Mouse (Mus musculus) heart, embryonic 14.5 days (tissue): ENCODE data around the gene Aqp7. TPM values are rescaled to one million over a fixed set of nuclear protein-coding genes. Genes with fewer than 3 reads are reported as not detected.
A peak's percentile ranks its signal among the peaks of the same experiment; 100 is the strongest.

Experiments used
- ATAC-seq: fragments of 200-750 bp; cut with Nextera tagmentation; 2 replicates; pipeline ENCODE4 v1.8.0; 2017; ENCODE audit warnings: low read depth, moderate TSS enrichment; ENCODE audit not compliant: insufficient number of reproducible peaks, insufficient read depth, low FRiP score
- H3K27ac ChIP-seq, 2 experiments: fragments of 200-500 bp in 1 of 2; fragments of 300-500 bp in 1 of 2; sonication (generic) in 1 of 2; replicated peaks in 1 of 2; 2 replicates each; pipeline ENCODE4 v1.5.1; 2012 to 2014; ENCODE audit warnings: low read depth in 2 of 2, low read length in 2 of 2, control low read depth in 1 of 2, mild to moderate bottlenecking in 1 of 2, mixed read lengths in 1 of 2; ENCODE audit not compliant: control insufficient read depth in 1 of 2, insufficient read depth in 1 of 2
- H3K27me3 ChIP-seq: fragments of 300-500 bp; sonication (generic); 2 replicates; pipeline ENCODE4 v1.6.1; 2014; ENCODE audit warnings: mild to moderate bottlenecking, low read length, control low read depth; ENCODE audit not compliant: control insufficient read depth, insufficient read depth
- H3K36me3 ChIP-seq: fragments of 300-500 bp; sonication (generic); 2 replicates; pipeline ENCODE4 v1.6.1; 2014; ENCODE audit warnings: mild to moderate bottlenecking, control low read depth, low read length, mixed read lengths; ENCODE audit not compliant: control insufficient read depth, insufficient read depth
- H3K4me1 ChIP-seq, 2 experiments: fragments of 200-500 bp in 1 of 2; fragments of 300-500 bp in 1 of 2; sonication (generic) in 1 of 2; 2 replicates each; pipeline ENCODE4 v1.6.1; 2012 to 2014; ENCODE audit warnings: low read length in 2 of 2, control low read depth in 1 of 2, mixed read lengths in 1 of 2; ENCODE audit not compliant: control insufficient read depth in 2 of 2, insufficient read depth in 2 of 2
- H3K4me2 ChIP-seq: fragments of 300-500 bp; sonication (generic); 2 replicates; pipeline ENCODE4 v1.6.1; 2014; ENCODE audit warnings: mild to moderate bottlenecking, low read length
- H3K4me3 ChIP-seq, 2 experiments: fragments of 200-500 bp in 1 of 2; fragments of 300-500 bp in 1 of 2; sonication (generic) in 1 of 2; 2 replicates each; pipeline ENCODE4 v1.5.1; 2012 to 2014; ENCODE audit warnings: low read length in 2 of 2, mild to moderate bottlenecking in 2 of 2, control low read depth in 1 of 2, low read depth in 1 of 2, moderate library complexity in 1 of 2; ENCODE audit not compliant: control insufficient read depth in 1 of 2, insufficient read depth in 1 of 2
- H3K9ac ChIP-seq: fragments of 300-500 bp; sonication (generic); 2 replicates; pipeline ENCODE4 v1.6.1; 2014; ENCODE audit warnings: mild to moderate bottlenecking, low read length
- H3K9me3 ChIP-seq: fragments of 300-500 bp; sonication (generic); 2 replicates; pipeline ENCODE4 v1.6.1; 2016; ENCODE audit warnings: low read length, control low read depth; ENCODE audit not compliant: control insufficient read depth
- WGBS: fragments of 180-500 bp; shearing (Covaris S2); extraction: QIAGEN DNeasy Blood & Tissue Kit; methylation state at CpG from one replicate; pipeline ENCODE4 v1.1.7; 2014; 5-methylcytosine and 5-hydroxymethylcytosine counted together
- polyA plus RNA-seq: library from polyadenylated mRNA; unstranded; fragments of >200 nt; fragmentation: Nextera tagmentation; extraction: Ambion mirVana; gene quantifications from 2 replicates; pipeline ENCODE4 v1.2.1, GENCODE M21; 2014

The Aqp7 gene
- polyA plus RNA-seq = 0.32 TPM in 1 of 2 replicates, not detected in the other

DNA sequence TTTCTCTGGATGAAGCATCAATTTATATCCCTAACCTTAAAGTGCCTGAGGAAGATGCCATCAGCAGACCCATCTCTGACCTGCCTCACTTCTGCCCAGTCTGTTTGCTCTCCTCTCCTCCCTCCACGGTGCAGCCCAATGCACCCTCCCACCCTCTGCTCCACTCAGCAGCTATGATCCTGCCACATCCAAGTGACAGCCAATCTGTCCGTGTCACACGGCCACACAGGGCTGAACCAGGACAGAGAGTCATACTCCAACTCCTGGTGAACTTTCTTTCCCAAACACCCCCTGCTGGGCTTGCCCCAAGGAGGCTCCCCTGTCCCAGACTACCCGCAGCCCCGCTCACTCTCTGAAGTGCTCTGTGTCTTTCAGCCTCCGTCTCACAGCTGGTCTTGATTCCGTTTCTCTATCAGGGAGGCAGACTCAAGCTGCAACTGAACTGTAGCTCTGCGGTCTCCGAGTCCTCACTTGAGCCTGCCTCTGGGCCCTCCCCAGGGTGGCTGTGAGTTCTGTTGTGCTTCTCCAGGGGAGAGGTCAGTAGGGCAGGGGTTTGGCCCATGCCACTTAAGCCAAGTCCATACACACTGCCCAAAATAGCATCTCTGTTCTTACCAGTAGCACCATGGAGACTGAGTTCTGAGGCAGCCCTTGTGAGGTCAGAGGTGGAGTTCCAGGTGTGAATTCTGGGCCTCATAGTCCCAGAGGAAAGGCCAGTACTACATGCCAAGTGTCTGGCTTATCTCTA is at the start of gene Aqp7:
Gene Aqp7 (minus strand): TSS at position 616 of the 748 bp plus-strand sequence.
- ATAC-seq = 0 out of 2 replicates have a peak, but pooled peaks have one; percentile 45

GRCm38 (mm10) chr4:41097381-41097780 is 49.4 kb upstream of the Aqp7 start:
- Histone ChIP-seq H3K9ac (0 out of 2 replicates have a peak overlapping the region, but pooled peaks have one; percentile 57), H3K27ac (no peak overlapping the region), H3K4me1 (peaks cover 36 to 38% of the 10 kb centered on the region in 2 experiments), H3K4me2 (peak overlapping the region; percentile 91), H3K36me3 (no peaks in the 10 kb centered on the region), H3K27me3 (peaks cover 6% of the 10 kb centered on the region; the same call in 1 of the 2 replicates), H3K9me3 (no peaks in the 10 kb centered on the region), H3K4me3 (no peak overlapping the region)
- WGBS = 77% methylated on average over 13 of the region's 13 CpGs
- no peak for ATAC-seq

More for the DNA sequence above, at the start of gene Aqp7:
- Histone ChIP-seq H3K4me2 (no peak within 1 kb of the TSS), H3K9me3 (no peaks in the 10 kb centered on the region), H3K4me1 (peaks cover 11 to 14% of the 10 kb centered on the region in 2 experiments), H3K27me3 (no peaks in the 10 kb centered on the region), H3K4me3 (no peak within 1 kb of the TSS), H3K27ac (no peak within 1 kb of the TSS), H3K36me3 (no peaks in the 10 kb centered on the region), H3K9ac (0 out of 2 replicates have a peak within 1 kb of the TSS, but pooled peaks have one; percentile 13)
- 22% methylated on average over 9 of the region's 9 CpGs for WGBS

GRCm38 (mm10) chr4:41096794-41097193 is 48.9 kb upstream of the Aqp7 start:
- no peak for ATAC-seq
- H3K4me2 ChIP-seq = no peak overlapping the region
- no peak overlapping the region for H3K27ac ChIP-seq
- peaks cover 6% of the 10 kb centered on the region; the same call in 1 of the 2 replicates for H3K27me3 ChIP-seq
- no peak overlapping the region; the same call in 1 of the 2 replicates for H3K9ac ChIP-seq
- peaks cover 36 to 38% of the 10 kb centered on the region in 2 experiments for H3K4me1 ChIP-seq
- WGBS = 67% methylated on average over 5 of the region's 5 CpGs
- no peak overlapping the region for H3K4me3 ChIP-seq
- no peaks in the 10 kb centered on the region for H3K36me3 ChIP-seq
- H3K9me3 ChIP-seq = no peaks in the 10 kb centered on the region

GRCm38 (mm10) chr4:41096169-41096568 is 48.2 kb upstream of the Aqp7 start:
- Histone ChIP-seq H3K9me3 (no peaks in the 10 kb centered on the region), H3K27me3 (peaks cover 6% of the 10 kb centered on the region; the same call in 1 of the 2 replicates), H3K36me3 (no peaks in the 10 kb centered on the region), H3K4me1 (peaks cover 36 to 38% of the 10 kb centered on the region in 2 experiments), H3K9ac (peak overlapping the region; percentile 30; the same call in 1 of the 2 replicates), H3K4me3 (no peak overlapping the region), H3K4me2 (no peak overlapping the region), H3K27ac (no peak overlapping the region)
- ATAC-seq = no peak
- WGBS = 37% methylated on average over 8 of the region's 8 CpGs

GRCm38 (mm10) chr4:41094361-41094760 is 46.4 kb upstream of the Aqp7 start:
- H3K9me3 ChIP-seq = no peaks in the 10 kb centered on the region
- no peak overlapping the region for H3K4me3 ChIP-seq
- 19% methylated on average over 9 of the region's 9 CpGs for WGBS
- peak overlapping the region in 1 of 2 experiments; percentile 22; a peak in 2 of 4 replicates for H3K27ac ChIP-seq
- peaks cover 6% of the 10 kb centered on the region; the same call in 1 of the 2 replicates for H3K27me3 ChIP-seq
- no peaks in the 10 kb centered on the region for H3K36me3 ChIP-seq
- peak; percentile 51; the same call in 1 of the 2 replicates for ATAC-seq
- peaks cover 36 to 38% of the 10 kb centered on the region in 2 experiments for H3K4me1 ChIP-seq
- peak overlapping the region; percentile 21; the same call in 1 of the 2 replicates for H3K4me2 ChIP-seq
- no peak overlapping the region for H3K9ac ChIP-seq

GRCm38 (mm10) chr4:41092958-41093357 is 45.0 kb upstream of the Aqp7 start:
- H3K27me3 ChIP-seq = peaks cover under 1% of the 10 kb centered on the region; the same call in 1 of the 2 replicates
- H3K4me3 ChIP-seq = no peak overlapping the region
- ATAC-seq = no peak
- H3K36me3 ChIP-seq = no peaks in the 10 kb centered on the region
- peaks cover 31% of the 10 kb centered on the region in 2 experiments for H3K4me1 ChIP-seq
- no peak overlapping the region for H3K4me2 ChIP-seq
- H3K9me3 ChIP-seq = no peaks in the 10 kb centered on the region
- WGBS = 47% methylated on average over 1 of the region's 1 CpGs
- no peak overlapping the region for H3K27ac ChIP-seq
- no peak overlapping the region for H3K9ac ChIP-seq

- Histone ChIP-seq H3K36me3 (no peaks in the 10 kb centered on the region), H3K27me3 (no peaks in the 10 kb centered on the region), H3K9ac (no peak overlapping the region), H3K9me3 (no peaks in the 10 kb centered on the region), H3K4me1 (peaks cover 20% of the 10 kb centered on the region in 2 experiments), H3K4me3 (no peak overlapping the region), H3K4me2 (no peak overlapping the region), H3K27ac (no peak overlapping the region)
- no peak for ATAC-seq
- WGBS = 34% methylated on average over 3 of the region's 3 CpGs
These were observed 43.5 kb upstream of the Aqp7 start for GRCm38 (mm10) chr4:41091391-41091790.
